Mouse (Mus musculus): ENCODE measurements around the gene Spen.

The Spen gene

GRCm38 (mm10) chr4:141419398-141420191, 118.8 kb downstream of the Spen start:
- no peak for DNase-seq
